Mouse (Mus musculus) heart, embryonic 11.5 days (tissue): Measurements from ENCODE around the gene CK137956. TPM values are rescaled to one million over a fixed set of nuclear protein-coding genes. Genes with fewer than 3 reads are reported as not detected.

Experiments used
- ATAC-seq: fragments of 200-750 bp; cut with Nextera tagmentation; replicated peaks from 2 replicates; pipeline ENCODE4 v1.8.0; 2017; ENCODE audit warnings: moderate library complexity; ENCODE audit not compliant: insufficient number of reproducible peaks, low FRiP score, low TSS enrichment
- H3K27ac ChIP-seq: fragments of 300-500 bp; sonication (generic); 2 replicates; pipeline ENCODE4 v1.5.1; 2014; ENCODE audit warnings: mild to moderate bottlenecking, low read depth, low read length
- H3K27me3 ChIP-seq: fragments of 300-500 bp; sonication (generic); 2 replicates; pipeline ENCODE4 v1.6.1; 2014; ENCODE audit warnings: mild to moderate bottlenecking, low read length, mixed read lengths; ENCODE audit not compliant: control insufficient read depth, insufficient read depth
- H3K36me3 ChIP-seq: fragments of 300-500 bp; sonication (generic); 2 replicates; pipeline ENCODE4 v1.6.1; 2014; ENCODE audit warnings: mild to moderate bottlenecking, low read length, moderate library complexity, mixed read lengths; ENCODE audit not compliant: control insufficient read depth, insufficient read depth
- H3K4me1 ChIP-seq: fragments of 300-500 bp; sonication (generic); 2 replicates; pipeline ENCODE4 v1.6.1; 2014; ENCODE audit warnings: low read length; ENCODE audit not compliant: control insufficient read depth, insufficient read depth
- H3K4me2 ChIP-seq: fragments of 300-500 bp; sonication (generic); 2 replicates; pipeline ENCODE4 v1.6.1; 2014; ENCODE audit warnings: mild to moderate bottlenecking, moderate library complexity
- H3K4me3 ChIP-seq: fragments of 300-500 bp; sonication (generic); 2 replicates; pipeline ENCODE4 v1.5.1; 2014; ENCODE audit warnings: low read depth, low read length
- H3K9ac ChIP-seq: fragments of 300-500 bp; sonication (generic); 2 replicates; pipeline ENCODE4 v1.6.1; 2014; ENCODE audit warnings: mild to moderate bottlenecking, low read depth, low read length, moderate library complexity
- H3K9me3 ChIP-seq: fragments of 300-500 bp; sonication (generic); replicated peaks from 2 replicates; pipeline ENCODE4 v1.6.1; 2016; ENCODE audit warnings: low read length; ENCODE audit not compliant: control insufficient read depth
- WGBS: fragments of 180-500 bp; shearing (Covaris S2); extraction: QIAGEN DNeasy Blood & Tissue Kit; methylation state at CpG from one replicate; pipeline ENCODE4 v1.1.7; 2014; ENCODE audit not compliant: insufficient replicate concordance; 5-methylcytosine and 5-hydroxymethylcytosine counted together
- polyA plus RNA-seq: library from polyadenylated mRNA; unstranded; fragments of >200 nt; fragmentation: Nextera tagmentation; extraction: Ambion mirVana; gene quantifications from 2 replicates; pipeline ENCODE4 v1.2.1, GENCODE M21; 2014

CK137956 gene
- polyA plus RNA-seq, 1 experiment from 2014 or later, result not detected

DNA sequence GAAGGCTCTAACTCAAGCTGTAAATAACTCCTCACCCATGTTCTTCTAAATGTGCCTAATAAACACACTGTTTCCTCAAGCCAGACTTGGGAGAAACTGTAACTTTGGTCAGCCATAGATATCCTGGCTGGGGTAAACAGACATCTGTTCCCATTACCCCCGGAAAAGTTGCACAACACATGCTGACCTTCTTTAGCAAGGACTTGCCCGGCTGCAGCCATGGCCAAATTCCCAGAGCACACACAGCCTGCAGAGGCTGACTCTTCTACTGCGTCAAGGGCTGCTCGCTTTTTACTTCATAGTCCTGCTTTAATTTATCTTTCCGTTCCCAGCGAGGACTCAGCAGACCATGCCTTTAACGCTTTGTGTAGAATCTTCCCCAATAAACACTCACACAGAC, 81.7 kb downstream of the CK137956 start:
- H3K4me2 ChIP-seq, result no peak overlapping the region
- no peaks in the 10 kb centered on the region for H3K4me1 ChIP-seq
- H3K27ac ChIP-seq, result no peak overlapping the region
- H3K9ac ChIP-seq, result no peak overlapping the region
- H3K36me3 ChIP-seq, result no peaks in the 10 kb centered on the region
- H3K4me3 ChIP-seq, result no peak overlapping the region
- WGBS, result 78% methylated on average over 7 of the region's 7 CpGs
- no peaks in the 10 kb centered on the region for H3K27me3 ChIP-seq
- no peak for ATAC-seq
- H3K9me3 ChIP-seq, result no peaks in the 10 kb centered on the region

GRCm38 (mm10) chr4:127878966-127879365, 91.8 kb downstream of the CK137956 start:
- Histone ChIP-seq H3K27me3 (no peaks in the 10 kb centered on the region), H3K4me1 (no peaks in the 10 kb centered on the region), H3K4me2 (no peak overlapping the region), H3K36me3 (no peaks in the 10 kb centered on the region), H3K9me3 (no peaks in the 10 kb centered on the region; the same call in 1 of the 2 replicates), H3K9ac (no peak overlapping the region), H3K27ac (no peak overlapping the region), H3K4me3 (no peak overlapping the region)
- 88% methylated on average over 8 of the region's 8 CpGs for WGBS
- no peak for ATAC-seq

Other genes starting within 250 kb of the CK137956 start
- 0.21 TPM in 1 of 2 replicates, not detected in the other for gene Csmd2, start 16.9 kb upstream of the CK137956 start, polyA plus RNA-seq